Mouse (Mus musculus) kidney, adult 2 months (tissue): ENCODE data around the gene Dusp7. TPM values are rescaled to one million over a fixed set of nuclear protein-coding genes. Genes with fewer than 3 reads are reported as not detected.

Source experiments
- DNase-seq: peaks from one replicate; pipeline ENCODE4 v3.0.0; 2021
- H3K27ac ChIP-seq: fragments of 200-500 bp; 2 replicates; pipeline ENCODE4 v1.5.1; 2012; ENCODE audit warnings: low read depth, low read length, control low read depth, inconsistent platforms; ENCODE audit not compliant: insufficient read depth
- H3K27me3 ChIP-seq: fragments of 200-500 bp; replicated peaks from 2 replicates; pipeline ENCODE4 v1.6.1; 2012; ENCODE audit warnings: mild to moderate bottlenecking, moderate library complexity, low read length, inconsistent platforms; ENCODE audit not compliant: control insufficient read depth, insufficient read depth
- H3K36me3 ChIP-seq: fragments of 200-500 bp; 2 replicates; pipeline ENCODE4 v1.6.1; 2012; ENCODE audit warnings: mild to moderate bottlenecking, moderate library complexity, low read length, inconsistent platforms; ENCODE audit not compliant: control insufficient read depth, insufficient read depth
- H3K4me1 ChIP-seq: fragments of 200-500 bp; 2 replicates; pipeline ENCODE4 v1.6.1; 2011; ENCODE audit warnings: low read length; ENCODE audit not compliant: control insufficient read depth, insufficient read depth
- H3K4me3 ChIP-seq: fragments of 200-500 bp; 2 replicates; pipeline ENCODE4 v1.5.1; 2011; ENCODE audit warnings: mild to moderate bottlenecking, low read depth, low read length, control low read depth; ENCODE audit not compliant: insufficient read depth
- CTCF ChIP-seq: fragments of 200-500 bp; conservative IDR thresholded peaks from 2 replicates; pipeline ENCODE4 v1.5.1; 2011; ENCODE audit warnings: low read depth, mild to moderate bottlenecking, control low read depth, low read length, moderate library complexity, mixed read lengths; ENCODE audit not compliant: insufficient read depth, insufficient read length
- POLR2A ChIP-seq: fragments of 200-500 bp; IDR thresholded peaks from one replicate; pipeline ENCODE4 v1.6.1; 2011; ENCODE audit warnings: low read depth, low read length, control low read depth
- WGBS: fragments of 180-500 bp; shearing (Covaris S2); methylation state at CpG from one replicate; pipeline ENCODE4 v1.1.7; 2018; 5-methylcytosine and 5-hydroxymethylcytosine counted together
- polyA plus RNA-seq: library from polyadenylated mRNA; depleted of rRNA; stranded (reverse); fragments of >200 nt; gene quantifications from 2 replicates; pipeline ENCODE4 v1.2.3, GENCODE M21; 2012

Dusp7 gene
- polyA plus RNA-seq, 1 experiment = 38.8 TPM

GRCm38 (mm10) chr9:106359297-106359696 lies 9.1 kb upstream of the Dusp7 start:
- Histone ChIP-seq H3K27ac (no peak overlapping the region), H3K27me3 (no peaks in the 10 kb centered on the region), H3K4me1 (no peaks in the 10 kb centered on the region), H3K4me3 (no peak overlapping the region), H3K36me3 (no peaks in the 10 kb centered on the region)
- WGBS = 88% methylated on average over 6 of the region's 6 CpGs
- no peak for TF ChIP-seq POLR2A
- DNase-seq = no peak

GRCm38 (mm10) chr9:106361140-106361539 lies 7.3 kb upstream of the Dusp7 start:
- DNase-seq = no peak
- no peak for TF ChIP-seq POLR2A
- TF ChIP-seq CTCF = no peak

GRCm38 (mm10) chr9:106365333-106365732 lies 3.1 kb upstream of the Dusp7 start:
- Histone ChIP-seq H3K27me3 (no peaks in the 10 kb centered on the region), H3K27ac (no peak overlapping the region), H3K4me1 (peaks cover 3% of the 10 kb centered on the region; the same call in 1 of the 2 replicates), H3K36me3 (no peaks in the 10 kb centered on the region), H3K4me3 (no peak overlapping the region)
- no peak for DNase-seq
- no peak for TF ChIP-seq CTCF
- TF ChIP-seq POLR2A = no peak
- 75% methylated on average over 7 of the region's 7 CpGs for WGBS

More at GRCm38 (mm10) chr9:106361140-106361539, 7.3 kb upstream of the Dusp7 start:
- Histone ChIP-seq H3K4me1 (no peaks in the 10 kb centered on the region), H3K27ac (no peak overlapping the region), H3K4me3 (no peak overlapping the region), H3K27me3 (no peaks in the 10 kb centered on the region), H3K36me3 (no peaks in the 10 kb centered on the region)
- 80% methylated on average over 6 of the region's 6 CpGs for WGBS

GRCm38 (mm10) chr9:106366188-106366587 lies 2.2 kb upstream of the Dusp7 start:
- Histone ChIP-seq H3K27ac (no peak overlapping the region), H3K27me3 (no peaks in the 10 kb centered on the region), H3K4me1 (peaks cover 9% of the 10 kb centered on the region; the same call in 1 of the 2 replicates), H3K4me3 (no peak overlapping the region), H3K36me3 (no peaks in the 10 kb centered on the region)
- TF ChIP-seq CTCF (no peak), POLR2A (no peak)
- WGBS = 78% methylated on average over 1 of the region's 1 CpGs
- DNase-seq = no peak

- TF ChIP-seq POLR2A (no peak), CTCF (no peak)
- no peaks in the 10 kb centered on the region for H3K36me3 ChIP-seq
- WGBS = 24% methylated on average over 5 of the region's 5 CpGs
- H3K27me3 ChIP-seq = no peaks in the 10 kb centered on the region
- peak overlapping the region; percentile 30; the same call in 1 of the 2 replicates for H3K27ac ChIP-seq
- H3K4me3 ChIP-seq = peak overlapping the region; percentile 56
- H3K4me1 ChIP-seq = peaks cover 14% of the 10 kb centered on the region; the same call in 1 of the 2 replicates
- peak; percentile 35 for DNase-seq
These were observed 1.4 kb upstream of the Dusp7 start for GRCm38 (mm10) chr9:106367001-106367400.

GRCm38 (mm10) chr9:106367592-106368111 lies 780 bp upstream of the Dusp7 start:
- under 1% methylated on average over 36 of the region's 36 CpGs for WGBS
- Histone ChIP-seq H3K36me3 (no peaks in the 10 kb centered on the region), H3K4me1 (peaks cover 14% of the 10 kb centered on the region), H3K27ac (peak overlapping the region; percentile 90), H3K4me3 (peak overlapping the region; percentile 58), H3K27me3 (no peaks in the 10 kb centered on the region)
- TF ChIP-seq POLR2A (peak; percentile 12), CTCF (no peak)
- DNase-seq = peak; percentile 100

GRCm38 (mm10) chr9:106368831-106369501 lies 534 bp downstream of the Dusp7 start:
- TF ChIP-seq CTCF (no peak; the same call in 1 of the 2 replicates), POLR2A (no peak)
- Histone ChIP-seq H3K36me3 (peaks cover 4% of the 10 kb centered on the region; the same call in 1 of the 2 replicates), H3K4me1 (peaks cover 14% of the 10 kb centered on the region), H3K27me3 (no peaks in the 10 kb centered on the region), H3K4me3 (peak overlapping the region; percentile 66), H3K27ac (peak overlapping the region; percentile 58)
- under 1% methylated on average over 72 of the region's 72 CpGs for WGBS
- peak; percentile 56 for DNase-seq
